Mouse (Mus musculus) thymus, adult 2 months (tissue): ENCODE results near the gene Tmem131l. TPM values are rescaled to one million over a fixed set of nuclear protein-coding genes. Genes with fewer than 3 reads are reported as not detected.

Source experiments
- DNase-seq: peaks from one replicate; pipeline ENCODE4 v3.0.0; 2021
- H3K27ac ChIP-seq: fragments of 200-500 bp; 2 replicates; pipeline ENCODE4 v1.5.1; 2012; ENCODE audit warnings: low read length, control low read depth; ENCODE audit not compliant: control insufficient read depth, insufficient read depth
- H3K27me3 ChIP-seq: fragments of 200-500 bp; 2 replicates; pipeline ENCODE4 v1.6.1; 2012; ENCODE audit warnings: mild to moderate bottlenecking, low read length, moderate library complexity, mixed read lengths; ENCODE audit not compliant: control insufficient read depth, insufficient read depth
- H3K36me3 ChIP-seq: fragments of 200-500 bp; 2 replicates; pipeline ENCODE4 v1.6.1; 2012; ENCODE audit warnings: mild to moderate bottlenecking, low read length, moderate library complexity; ENCODE audit not compliant: control insufficient read depth, insufficient read depth
- H3K4me1 ChIP-seq: fragments of 200-500 bp; replicated peaks from 2 replicates; pipeline ENCODE4 v1.6.1; 2012; ENCODE audit warnings: low read length; ENCODE audit not compliant: control insufficient read depth, insufficient read depth
- H3K4me3 ChIP-seq: fragments of 200-500 bp; 2 replicates; pipeline ENCODE4 v1.5.1; 2012; ENCODE audit warnings: mild to moderate bottlenecking, low read length, control low read depth, moderate library complexity; ENCODE audit not compliant: control insufficient read depth, insufficient read depth
- CTCF ChIP-seq: fragments of 200-500 bp; IDR thresholded peaks from 2 replicates; pipeline ENCODE4 v1.5.1; 2012; ENCODE audit warnings: mild to moderate bottlenecking, control low read depth, low read length, moderate library complexity, borderline replicate concordance; ENCODE audit not compliant: control insufficient read depth, poor library complexity, insufficient read depth; ENCODE audit errors: extremely low read depth
- POLR2A ChIP-seq: fragments of 200-500 bp; IDR thresholded peaks from 2 replicates; pipeline ENCODE4 v1.6.1; 2012; ENCODE audit warnings: mild to moderate bottlenecking, low read length, control low read depth, moderate library complexity; ENCODE audit not compliant: control insufficient read depth, poor library complexity, insufficient read depth; ENCODE audit errors: extremely low read depth
- whole genome bisulfite sequencing: fragments of 180-500 bp; shearing (Covaris S2); methylation state at CpG from one replicate; pipeline ENCODE4 v1.1.7; 2018; 5-methylcytosine and 5-hydroxymethylcytosine counted together
- polyA plus RNA-seq: library from polyadenylated mRNA; depleted of rRNA; stranded (reverse); fragments of >200 nt; gene quantifications from 2 replicates; pipeline ENCODE4 v1.2.3, GENCODE M21; 2012

Tmem131l gene
- polyA plus RNA-seq, 1 experiment, result 201 TPM

GRCm38 (mm10) chr3:83962076-83962475, 77.9 kb downstream of the Tmem131l start:
- DNase-seq, result no peak
- H3K4me3 ChIP-seq, result no peak overlapping the region
- no peak for TF ChIP-seq POLR2A
- TF ChIP-seq CTCF, result no peak
- H3K4me1 ChIP-seq, result no peaks in the 10 kb centered on the region
- no peaks in the 10 kb centered on the region for H3K27me3 ChIP-seq
- H3K27ac ChIP-seq, result no peak overlapping the region
- peaks cover 38% of the 10 kb centered on the region for H3K36me3 ChIP-seq
- WGBS, result 96% methylated on average over 7 of the region's 7 CpGs

- peaks cover 40% of the 10 kb centered on the region for H3K36me3 ChIP-seq
- no peaks in the 10 kb centered on the region for H3K27me3 ChIP-seq
- H3K27ac ChIP-seq, result no peak overlapping the region
- TF ChIP-seq POLR2A, result no peak
- TF ChIP-seq CTCF, result no peak
- 92% methylated on average over 7 of the region's 7 CpGs for WGBS
- no peak overlapping the region for H3K4me3 ChIP-seq
- DNase-seq, result no peak
- no peaks in the 10 kb centered on the region for H3K4me1 ChIP-seq
These were observed 80.9 kb downstream of the Tmem131l start for GRCm38 (mm10) chr3:83958951-83959681.

- Histone ChIP-seq H3K36me3 (peaks cover 19% of the 10 kb centered on the region), H3K27ac (no peak overlapping the region), H3K27me3 (no peaks in the 10 kb centered on the region), H3K4me3 (no peak overlapping the region), H3K4me1 (no peaks in the 10 kb centered on the region)
- 92% methylated on average over 8 of the region's 8 CpGs for WGBS
- no peak for TF ChIP-seq POLR2A
- no peak for TF ChIP-seq CTCF
- no peak for DNase-seq
These were observed 86.1 kb downstream of the Tmem131l start for GRCm38 (mm10) chr3:83953879-83954278.

GRCm38 (mm10) chr3:83948801-83949200, 91.2 kb downstream of the Tmem131l start:
- no peak overlapping the region for H3K27ac ChIP-seq
- no peak for DNase-seq
- H3K36me3 ChIP-seq, result peaks cover 5% of the 10 kb centered on the region; the same call in 1 of the 2 replicates
- no peak for TF ChIP-seq CTCF
- TF ChIP-seq POLR2A, result no peak
- H3K4me3 ChIP-seq, result no peak overlapping the region
- no peaks in the 10 kb centered on the region for H3K4me1 ChIP-seq
- WGBS, result 87% methylated on average over 4 of the region's 4 CpGs
- H3K27me3 ChIP-seq, result no peaks in the 10 kb centered on the region

- TF ChIP-seq CTCF (no peak), POLR2A (no peak)
- WGBS, result 70% methylated on average over 8 of the region's 8 CpGs
- Histone ChIP-seq H3K36me3 (0 out of 2 replicates have a peak, but pooled peaks cover 6% of the 10 kb centered on the region), H3K27me3 (no peaks in the 10 kb centered on the region), H3K4me3 (no peak overlapping the region), H3K4me1 (no peaks in the 10 kb centered on the region), H3K27ac (no peak overlapping the region)
- DNase-seq, result no peak
These were observed 92.3 kb downstream of the Tmem131l start for GRCm38 (mm10) chr3:83947476-83948245.

GRCm38 (mm10) chr3:83946848-83947247, 93.1 kb downstream of the Tmem131l start:
- TF ChIP-seq POLR2A (no peak), CTCF (no peak)
- H3K27me3 ChIP-seq, result no peaks in the 10 kb centered on the region
- WGBS, result 80% methylated on average over 1 of the region's 1 CpGs
- H3K4me1 ChIP-seq, result no peaks in the 10 kb centered on the region
- DNase-seq, result no peak
- no peak overlapping the region for H3K27ac ChIP-seq
- peaks cover 8% of the 10 kb centered on the region; the same call in 1 of the 2 replicates for H3K36me3 ChIP-seq
- no peak overlapping the region for H3K4me3 ChIP-seq
